Mouse (Mus musculus) MEL (cell line): ENCODE results near the gene Mfap1a. TPM values are rescaled to one million over a fixed set of nuclear protein-coding genes. Genes with fewer than 3 reads are reported as not detected.

Experiments used
- DNase-seq: peaks from one replicate; pipeline ENCODE4 v3.0.0; 2011; ENCODE audit warnings: low read depth, low spot score
- H3K27ac ChIP-seq: 2 replicates; pipeline ENCODE4 v1.5.1; 2012; ENCODE audit warnings: low read depth, mild to moderate bottlenecking, control low read depth, low read length, moderate library complexity; ENCODE audit not compliant: control insufficient read depth
- H3K27me3 ChIP-seq, 2 experiments: fragments of 150-350 bp in 1 of 2; sonication (generic) in 1 of 2; 2 replicates each; pipeline ENCODE4 v1.6.1; 2012; ENCODE audit warnings: low read length in 2 of 2, mild to moderate bottlenecking in 2 of 2, improper control_type of control experiment in 1 of 2, moderate library complexity in 1 of 2; ENCODE audit not compliant: insufficient read depth in 2 of 2, control insufficient read depth in 1 of 2
- H3K36me3 ChIP-seq, 2 experiments: 2 replicates each; pipeline ENCODE4 v1.6.1; 2012 to 2014; ENCODE audit warnings: low read length in 2 of 2, improper control_type of control experiment in 1 of 2, inconsistent platforms in 1 of 2, mild to moderate bottlenecking in 1 of 2; ENCODE audit not compliant: insufficient read depth in 2 of 2, control insufficient read depth in 1 of 2
- H3K4me1 ChIP-seq, 2 experiments: fragments of 150-350 bp in 1 of 2; sonication (generic) in 1 of 2; 2 replicates each; pipeline ENCODE4 v1.6.1; 2012; ENCODE audit warnings: low read length in 2 of 2, improper control_type of control experiment in 1 of 2, mild to moderate bottlenecking in 1 of 2; ENCODE audit not compliant: insufficient read depth in 2 of 2, control insufficient read depth in 1 of 2
- H3K4me3 ChIP-seq, 2 experiments: fragments of 150-350 bp in 1 of 2; sonication (generic) in 1 of 2; 2 replicates each; pipeline ENCODE4 v1.5.1; 2012; ENCODE audit warnings: low read depth in 2 of 2, low read length in 2 of 2, mild to moderate bottlenecking in 2 of 2, moderate library complexity in 2 of 2, control low read depth in 1 of 2, improper control_type of control experiment in 1 of 2; ENCODE audit not compliant: control insufficient read depth in 1 of 2, insufficient read depth in 1 of 2
- H3K79me2 ChIP-seq: 2 replicates; pipeline ENCODE4 v1.6.1; 2012; ENCODE audit warnings: mild to moderate bottlenecking, low read length, moderate library complexity; ENCODE audit not compliant: control insufficient read depth, poor library complexity, insufficient read depth
- H3K9ac ChIP-seq: 2 replicates; pipeline ENCODE4 v1.6.1; 2012; ENCODE audit warnings: low read depth, mild to moderate bottlenecking, control low read depth, low read length, moderate library complexity; ENCODE audit not compliant: control insufficient read depth, poor library complexity, severe bottlenecking
- H3K9me3 ChIP-seq: fragments of 150-350 bp; sonication (generic); replicated peaks from 2 replicates; pipeline ENCODE4 v1.6.1; 2012; ENCODE audit warnings: mild to moderate bottlenecking, low read length, improper control_type of control experiment, moderate library complexity; ENCODE audit not compliant: insufficient read depth
- CHD1 ChIP-seq: IDR thresholded peaks from 2 replicates; pipeline ENCODE4 v1.6.1; 2012; ENCODE audit warnings: low read depth, mild to moderate bottlenecking, inconsistent platforms, low read length, improper control_type of control experiment
- CHD2 ChIP-seq: IDR thresholded peaks from 2 replicates; pipeline ENCODE4 v1.6.1; 2011; ENCODE audit warnings: low read length, improper control_type of control experiment
- CTCF ChIP-seq, 3 experiments: IDR thresholded peaks in 2 of 3; conservative IDR thresholded peaks in 1 of 3; 2 replicates each; pipeline ENCODE4 v1.5.1; 2011 to 2012; ENCODE audit warnings: low read length in 3 of 3, low read depth in 2 of 3, mild to moderate bottlenecking in 2 of 3, improper control_type of control experiment in 1 of 3, inconsistent platforms in 1 of 3, mixed read lengths in 1 of 3, moderate library complexity in 1 of 3; ENCODE audit not compliant: control insufficient read depth in 1 of 3, insufficient read depth in 1 of 3, poor library complexity in 1 of 3, severe bottlenecking in 1 of 3
- ELF1 ChIP-seq: IDR thresholded peaks from 2 replicates; pipeline ENCODE4 v1.6.1; 2014; ENCODE audit warnings: low read depth, mild to moderate bottlenecking, inconsistent platforms, low read length, improper control_type of control experiment, moderate library complexity
- KAT2A ChIP-seq: conservative IDR thresholded peaks from 2 replicates; pipeline ENCODE4 v1.6.1; 2012; ENCODE audit warnings: low read depth, low read length, improper control_type of control experiment, inconsistent platforms
- MAZ ChIP-seq: IDR thresholded peaks from 2 replicates; pipeline ENCODE4 v1.6.1; 2012; ENCODE audit warnings: low read depth, mild to moderate bottlenecking, inconsistent platforms, low read length, improper control_type of control experiment
- MXI1 ChIP-seq: IDR thresholded peaks from 2 replicates; pipeline ENCODE4 v1.6.1; 2011; ENCODE audit warnings: mild to moderate bottlenecking, low read depth, low read length, improper control_type of control experiment
- TBP ChIP-seq: IDR thresholded peaks from 2 replicates; pipeline ENCODE4 v1.8.0; 2011; ENCODE audit warnings: low read depth, low read length, improper control_type of control experiment
- UBTF ChIP-seq: IDR thresholded peaks from 2 replicates; pipeline ENCODE4 v1.6.1; 2012; ENCODE audit warnings: low read depth, mild to moderate bottlenecking, inconsistent platforms, low read length, improper control_type of control experiment, moderate library complexity, borderline replicate concordance; ENCODE audit not compliant: insufficient read depth
- USF1 ChIP-seq: IDR thresholded peaks from 2 replicates; pipeline ENCODE4 v1.6.1; 2014; ENCODE audit warnings: low read depth, mild to moderate bottlenecking, inconsistent platforms, low read length, improper control_type of control experiment, moderate library complexity
- ZMIZ1 ChIP-seq: IDR thresholded peaks from 2 replicates; pipeline ENCODE4 v1.6.1; 2012; ENCODE audit warnings: low read depth, mild to moderate bottlenecking, inconsistent platforms, low read length, improper control_type of control experiment, moderate library complexity
- polyA plus RNA-seq, 2 experiments: library from polyadenylated mRNA; stranded (reverse) in 1 of 2; unstranded in 1 of 2; fragments of >175 nt in 1 of 2; fragments of >200 nt in 1 of 2; gene quantifications; 2 replicates each; pipeline versions ENCODE4 v1.2.1 to v1.2.4; 2012; ENCODE audit warnings: low replicate concordance in 2 of 2, low read depth in 1 of 2; ENCODE audit not compliant: insufficient read length in 2 of 2, insufficient read depth in 1 of 2, missing spikeins in 1 of 2
- total RNA-seq: library from RNA; depleted of rRNA; stranded (reverse); fragments of 300-350 nt; gene quantifications from 2 replicates; pipeline ENCODE4 v1.2.3, GENCODE M21; 2012

Mfap1a gene
- total and polyA plus RNA-seq, 3 experiments, result 23.8 to 29.3 TPM; not detected in 1

DNA sequence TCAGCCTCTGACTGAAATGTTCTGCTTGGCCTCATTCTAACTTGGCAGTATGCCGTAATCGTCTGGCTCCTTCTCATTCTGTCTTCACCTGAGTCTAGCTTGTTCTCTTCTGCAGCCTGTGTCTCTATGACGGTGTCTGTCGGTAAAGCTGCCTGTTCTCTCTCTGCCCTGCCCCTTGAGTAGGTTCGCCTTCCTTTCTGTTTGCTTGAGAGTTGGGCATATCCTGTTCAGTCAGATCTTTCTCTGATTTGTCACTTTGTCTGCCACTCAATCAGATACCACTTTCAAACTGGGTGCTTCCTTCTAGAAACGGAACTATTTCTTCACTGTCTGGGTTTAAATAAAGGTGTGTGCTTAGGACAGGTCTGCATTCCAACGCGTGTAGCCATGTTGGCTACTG lies 4.9 kb upstream of the Mfap1a start:
- H3K4me1 ChIP-seq, result peaks cover 0 to 8% of the 10 kb centered on the region in 2 experiments; a peak in 2 of 4 replicates
- no peak overlapping the region for H3K4me3 ChIP-seq
- peaks cover 4 to 9% of the 10 kb centered on the region in 2 experiments for H3K36me3 ChIP-seq
- no peak for DNase-seq
- H3K27me3 ChIP-seq, result no peaks in the 10 kb centered on the region
- H3K27ac ChIP-seq, result no peak overlapping the region
- H3K9me3 ChIP-seq, result no peaks in the 10 kb centered on the region
- peaks cover 46% of the 10 kb centered on the region for H3K79me2 ChIP-seq
- no peak for TF ChIP-seq ELF1
- TF ChIP-seq CHD1, result no peak
- no peak for TF ChIP-seq KAT2A
- TF ChIP-seq MXI1, result no peak
- TF ChIP-seq CTCF (IDR thresholded peaks at IDR 0.05 in 2 of 3, conservative IDR thresholded peaks at IDR 0.05 in 1 of 3; ENCODE audit: control insufficient read depth in 1 of 3, insufficient read depth in 1 of 3, low read depth in 2 of 3, low read length in 3 of 3, poor library complexity in 1 of 3, severe bottlenecking in 1 of 3), result no peak
- TF ChIP-seq UBTF, result no peak
- no peak for TF ChIP-seq ZMIZ1
- TF ChIP-seq USF1, result no peak
- TF ChIP-seq CHD2, result no peak
- no peak overlapping the region for H3K9ac ChIP-seq

DNA sequence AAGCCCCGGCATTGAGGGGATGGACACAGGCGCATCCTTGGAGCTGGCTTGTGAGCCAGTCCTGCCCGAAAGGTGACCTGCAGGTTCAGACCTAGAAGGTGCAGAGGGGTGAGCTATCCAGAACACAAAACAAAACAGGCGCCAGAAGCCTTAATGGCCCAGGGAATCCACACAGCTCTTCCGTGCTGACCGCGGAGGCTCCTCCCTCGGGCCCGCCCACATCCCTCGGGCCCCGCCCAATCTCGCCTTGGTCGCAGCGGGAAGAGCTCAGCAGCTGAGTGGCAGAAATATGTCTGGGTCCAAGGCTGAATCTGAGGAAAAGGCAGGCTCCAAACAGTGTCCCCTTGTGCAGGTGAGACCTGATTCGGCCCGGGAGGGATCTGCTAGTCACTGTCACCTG lies 3.1 kb upstream of the Mfap1a start:
- Histone ChIP-seq H3K79me2 (peaks cover 48% of the 10 kb centered on the region), H3K36me3 (peaks cover 4 to 5% of the 10 kb centered on the region in 2 experiments; a peak in 3 of 4 replicates), H3K4me3 (no peak overlapping the region), H3K4me1 (peaks cover 0 to 3% of the 10 kb centered on the region in 2 experiments; a peak in 1 of 4 replicates), H3K27me3 (no peaks in the 10 kb centered on the region), H3K27ac (no peak overlapping the region), H3K9me3 (no peaks in the 10 kb centered on the region), H3K9ac (no peak overlapping the region)
- DNase-seq, result no peak
- no peak for TF ChIP-seq MAZ

DNA sequence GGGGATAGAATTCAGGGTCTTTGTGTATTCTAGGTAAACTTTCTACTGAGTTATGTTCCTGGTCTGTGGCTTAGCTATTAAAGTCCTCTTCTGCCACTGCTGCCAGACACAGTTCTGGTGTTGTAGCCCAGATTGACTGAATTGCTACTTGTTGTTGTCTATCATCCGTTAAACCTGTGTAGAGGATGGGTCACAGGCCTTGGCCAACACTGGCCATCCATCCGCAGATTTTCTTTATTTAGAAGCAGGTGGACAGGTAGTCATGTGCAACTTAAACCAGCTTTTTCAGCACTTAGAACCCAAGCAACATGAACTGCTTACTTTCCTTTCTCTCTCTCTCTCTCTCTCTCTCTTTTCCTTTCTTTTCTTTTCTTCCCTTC lies 1.5 kb upstream of the Mfap1a start:
- peaks cover 0 to 4% of the 10 kb centered on the region in 2 experiments; a peak in 2 of 4 replicates for H3K4me1 ChIP-seq
- H3K79me2 ChIP-seq, result peaks cover 46% of the 10 kb centered on the region
- peak overlapping the region; percentile 91 for H3K9ac ChIP-seq
- peak overlapping the region; percentile 13 to 59; a peak in 3 of 4 replicates for H3K4me3 ChIP-seq
- no peak for TF ChIP-seq TBP
- no peaks in the 10 kb centered on the region for H3K9me3 ChIP-seq
- H3K36me3 ChIP-seq, result peaks cover 1 to 4% of the 10 kb centered on the region in 2 experiments; a peak in 1 of 4 replicates
- no peak for DNase-seq
- no peak overlapping the region for H3K27ac ChIP-seq
- H3K27me3 ChIP-seq, result no peaks in the 10 kb centered on the region
